14 mouse cellular contexts compared by ENCODE assay signal in the genomic region with DNA sequence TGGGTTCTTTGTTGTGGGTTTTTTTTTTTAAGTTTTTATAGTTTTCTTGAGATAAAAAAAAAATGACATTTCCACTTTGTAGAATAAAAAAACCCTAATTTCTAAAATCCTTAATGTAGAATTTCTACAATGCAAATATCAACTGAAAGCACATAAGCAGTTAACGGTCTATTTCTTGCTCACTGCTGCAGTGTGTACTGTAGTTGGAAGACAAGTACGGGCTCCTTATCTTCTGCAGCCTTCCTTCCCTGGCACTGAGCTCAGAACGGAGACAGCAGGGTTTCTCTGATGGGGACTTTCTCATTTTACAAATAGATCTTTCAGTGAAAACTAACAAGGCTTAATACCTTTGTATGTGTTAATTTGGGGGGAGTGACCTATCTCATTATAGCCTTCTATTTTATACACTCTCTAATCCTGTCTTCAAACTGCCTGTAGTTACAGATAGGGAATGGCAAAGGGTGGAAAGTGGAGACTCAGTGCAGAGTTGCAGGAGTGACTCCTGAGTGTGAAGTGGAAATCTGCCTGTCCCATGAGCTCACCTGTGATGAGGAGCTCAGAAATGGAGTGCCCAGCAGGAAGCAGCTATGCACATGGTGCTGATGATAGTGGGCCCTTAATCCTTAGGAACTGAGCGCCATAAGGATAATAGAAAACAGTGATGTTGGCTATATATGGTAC.
"Had no signal": no experiment of that assay in that cellular context is flagged by ENCODE, and none has a peak within 500 bp of the region (broad histone marks: within the 10 kb centered on the region; RNA-seq: fewer than 3 reads in every experiment).

No protein-coding gene starts in this region.

- H3K4me1 ChIP-seq: midbrain, embryonic 15.5 days had no signal

- H3K4me2 ChIP-seq: kidney, embryonic 15.5 days; limb, embryonic 15.5 days; lung, embryonic 14.5 days; midbrain, embryonic 15.5 days; neural tube, embryonic 12.5 days had no signal

- H3K9me3 ChIP-seq: kidney, embryonic 15.5 days; limb, embryonic 15.5 days; midbrain, embryonic 15.5 days; neural tube, embryonic 12.5 days had no signal

- H3K9ac ChIP-seq: kidney, embryonic 15.5 days; limb, embryonic 15.5 days; lung, embryonic 14.5 days; midbrain, embryonic 15.5 days; neural tube, embryonic 12.5 days had no signal

- DNase-seq: kidney, adult 2 months; kidney, postnatal 14 days; lung, embryonic 14.5 days; lung, postnatal 10 days; lung, postnatal 4 days; thymus, postnatal 14 days had no signal

- H3K4me3 ChIP-seq: kidney, embryonic 15.5 days; left cerebral cortex, adult 2 months; limb, embryonic 15.5 days; midbrain, embryonic 10.5 days; midbrain, embryonic 15.5 days; neural tube, embryonic 12.5 days had no signal

- ATAC-seq: intestine, embryonic 16.5 days; midbrain, embryonic 15.5 days had no signal

- H3K27me3 ChIP-seq: kidney, embryonic 15.5 days; limb, embryonic 15.5 days; midbrain, embryonic 15.5 days; neural tube, embryonic 12.5 days had no signal

- H3K27ac ChIP-seq: kidney, embryonic 15.5 days; left cerebral cortex, adult 2 months; limb, embryonic 15.5 days; midbrain, embryonic 10.5 days; midbrain, embryonic 15.5 days; neural tube, embryonic 12.5 days; stomach, postnatal 0 days had no signal
